Mouse (Mus musculus): ENCODE results near the gene Wdr19.

DNA sequence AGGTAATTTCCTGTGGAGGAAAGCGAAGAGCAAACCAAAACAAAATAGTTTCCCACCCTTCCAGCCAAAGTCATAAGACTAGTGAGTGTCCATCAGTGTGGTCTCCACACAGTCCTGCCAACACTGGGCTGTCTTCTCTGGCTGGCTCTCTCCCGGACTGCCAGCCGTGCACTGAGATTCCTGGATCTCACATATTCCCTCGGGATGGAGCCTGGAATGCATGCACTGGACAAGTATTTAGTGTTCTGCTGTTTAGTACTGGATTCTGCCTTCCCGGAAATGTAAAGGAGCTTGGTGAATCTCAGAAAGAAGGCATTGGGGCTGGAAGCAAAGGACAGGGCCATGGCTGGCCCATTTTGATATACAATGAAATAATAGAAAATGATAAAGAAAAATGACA lies 36.5 kb upstream of the Wdr19 start:
- TF ChIP-seq CTCF (IDR thresholded peaks at IDR 0.05; ENCODE audit: low read depth) = no peak
- no peak for TF ChIP-seq EP300 (IDR thresholded peaks at IDR 0.05; ENCODE audit: low read depth)
